Mouse (Mus musculus) embryonic facial prominence, embryonic 12.5 days (tissue): ENCODE measurements around the gene Rap2a. TPM values are rescaled to one million over a fixed set of nuclear protein-coding genes. Genes with fewer than 3 reads are reported as not detected.

ENCODE experiments used
- ATAC-seq: fragments of 200-750 bp; cut with Nextera tagmentation; 2 replicates; pipeline ENCODE4 v1.8.0; 2017; ENCODE audit not compliant: insufficient number of reproducible peaks, insufficient read depth, low FRiP score, low TSS enrichment
- H3K27ac ChIP-seq: fragments of 300-500 bp; sonication (generic); 2 replicates; pipeline ENCODE4 v1.5.1; 2016; ENCODE audit warnings: mild to moderate bottlenecking
- H3K27me3 ChIP-seq: fragments of 300-500 bp; sonication (generic); 2 replicates; pipeline ENCODE4 v1.6.1; 2016; ENCODE audit warnings: mild to moderate bottlenecking, moderate library complexity
- H3K36me3 ChIP-seq: fragments of 300-500 bp; sonication (generic); 2 replicates; pipeline ENCODE4 v1.6.1; 2016; ENCODE audit warnings: mild to moderate bottlenecking
- H3K4me1 ChIP-seq: fragments of 300-500 bp; sonication (generic); 2 replicates; pipeline ENCODE4 v1.6.1; 2016
- H3K4me2 ChIP-seq: fragments of 300-500 bp; sonication (generic); replicated peaks from 2 replicates; pipeline ENCODE4 v1.6.1; 2016; ENCODE audit warnings: mild to moderate bottlenecking, moderate library complexity
- H3K4me3 ChIP-seq: fragments of 300-500 bp; sonication (generic); 2 replicates; pipeline ENCODE4 v1.5.1; 2016; ENCODE audit warnings: mild to moderate bottlenecking
- H3K9ac ChIP-seq: fragments of 300-500 bp; sonication (generic); 2 replicates; pipeline ENCODE4 v1.6.1; 2016; ENCODE audit warnings: mild to moderate bottlenecking, moderate library complexity
- H3K9me3 ChIP-seq: fragments of 300-500 bp; sonication (generic); 2 replicates; pipeline ENCODE4 v1.6.1; 2016; ENCODE audit warnings: mild to moderate bottlenecking, moderate library complexity
- WGBS: fragments of 180-500 bp; shearing (Covaris S2); methylation state at CpG from one replicate; pipeline ENCODE4 v1.1.7; 2016; 5-methylcytosine and 5-hydroxymethylcytosine counted together
- polyA plus RNA-seq: library from polyadenylated mRNA; unstranded; fragments of >200 nt; fragmentation: Nextera tagmentation; extraction: Ambion mirVana; gene quantifications from 2 replicates; pipeline ENCODE4 v1.2.1, GENCODE M21; 2016

The Rap2a gene
- polyA plus RNA-seq, 1 experiment from 2014 or later: 17.6 TPM

DNA sequence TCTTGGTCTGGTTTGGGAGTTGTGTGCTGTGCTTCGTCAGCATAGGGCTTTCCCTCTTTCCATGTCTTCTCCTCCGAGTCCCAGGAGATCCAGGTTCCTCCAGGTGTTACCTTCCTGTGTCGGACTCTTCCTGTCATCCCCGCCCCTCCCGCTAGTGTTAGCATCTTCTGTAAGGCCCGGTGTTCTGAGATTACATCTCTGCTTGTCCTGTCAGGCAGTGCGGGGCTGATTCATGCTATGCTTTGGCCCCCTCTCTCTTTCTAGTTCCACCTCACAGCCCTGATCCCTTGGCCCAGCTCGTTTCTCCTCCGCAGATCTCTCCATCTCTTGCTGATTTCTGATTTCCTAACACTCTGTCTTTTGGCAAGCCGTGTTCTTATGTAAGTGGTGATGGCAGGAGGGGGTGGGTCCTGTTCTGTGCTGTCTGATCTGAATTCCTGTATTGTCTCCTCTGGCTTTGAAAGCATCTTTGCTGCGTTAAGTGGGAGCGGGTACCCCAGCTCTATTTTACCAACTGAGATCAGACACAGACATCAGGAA is 21.8 kb downstream of the Rap2a start:
- H3K27ac ChIP-seq: no peak overlapping the region
- WGBS: 78% methylated on average over 12 of the region's 12 CpGs
- peaks cover 4% of the 10 kb centered on the region; the same call in 1 of the 2 replicates for H3K36me3 ChIP-seq
- H3K27me3 ChIP-seq: no peaks in the 10 kb centered on the region
- H3K9me3 ChIP-seq: no peaks in the 10 kb centered on the region
- no peak overlapping the region for H3K9ac ChIP-seq
- peaks cover 8% of the 10 kb centered on the region for H3K4me1 ChIP-seq
- no peak for ATAC-seq
- no peak overlapping the region for H3K4me2 ChIP-seq
- no peak overlapping the region for H3K4me3 ChIP-seq

DNA sequence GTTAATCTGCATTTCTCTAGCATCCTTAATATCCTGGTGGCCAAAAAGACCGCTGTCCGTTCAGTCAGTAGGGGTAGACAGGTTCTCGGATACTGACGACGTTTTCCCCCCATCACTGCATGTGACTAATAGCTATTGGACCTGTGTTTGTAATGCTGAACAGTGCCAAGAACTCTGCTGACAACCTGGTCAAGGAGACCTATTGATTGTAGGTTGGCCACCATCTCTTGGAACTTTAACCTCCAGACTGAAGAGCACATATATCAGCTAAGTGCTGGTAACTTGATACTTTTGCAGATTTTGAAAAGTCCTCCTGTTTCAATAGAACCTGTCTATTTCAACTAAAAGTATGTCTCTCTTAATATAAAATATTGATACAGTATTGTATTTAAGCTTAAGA is 22.5 kb downstream of the Rap2a start:
- peaks cover 8% of the 10 kb centered on the region for H3K4me1 ChIP-seq
- H3K9ac ChIP-seq: no peak overlapping the region
- H3K4me3 ChIP-seq: no peak overlapping the region
- peaks cover 5% of the 10 kb centered on the region; the same call in 1 of the 2 replicates for H3K36me3 ChIP-seq
- H3K4me2 ChIP-seq: no peak overlapping the region
- no peak overlapping the region for H3K27ac ChIP-seq
- no peaks in the 10 kb centered on the region for H3K9me3 ChIP-seq
- no peaks in the 10 kb centered on the region for H3K27me3 ChIP-seq
- 96% methylated on average over 5 of the region's 5 CpGs for WGBS
- no peak for ATAC-seq

DNA sequence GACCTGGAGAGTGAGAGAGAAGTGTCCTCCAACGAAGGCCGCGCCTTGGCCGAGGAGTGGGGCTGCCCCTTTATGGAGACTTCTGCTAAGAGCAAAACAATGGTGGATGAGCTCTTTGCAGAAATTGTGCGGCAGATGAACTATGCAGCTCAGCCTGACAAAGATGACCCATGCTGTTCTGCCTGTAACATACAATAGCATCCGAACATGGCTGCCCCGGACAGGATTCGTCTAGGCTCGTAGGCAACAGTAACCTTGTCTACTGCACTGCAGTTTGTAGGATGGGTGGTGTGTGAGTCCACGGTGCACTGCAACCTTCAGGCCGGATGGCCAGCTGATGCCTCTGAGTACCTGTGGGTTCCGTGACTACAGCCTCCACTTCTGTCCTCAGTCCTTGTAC is 25.4 kb downstream of the Rap2a start:
- no peak for ATAC-seq
- H3K36me3 ChIP-seq: peaks cover 8% of the 10 kb centered on the region
- no peak overlapping the region for H3K4me3 ChIP-seq
- H3K27ac ChIP-seq: no peak overlapping the region
- 92% methylated on average over 12 of the region's 12 CpGs for WGBS
- no peaks in the 10 kb centered on the region for H3K9me3 ChIP-seq
- no peak overlapping the region for H3K4me2 ChIP-seq
- H3K9ac ChIP-seq: no peak overlapping the region
- no peaks in the 10 kb centered on the region for H3K4me1 ChIP-seq
- no peaks in the 10 kb centered on the region for H3K27me3 ChIP-seq

DNA sequence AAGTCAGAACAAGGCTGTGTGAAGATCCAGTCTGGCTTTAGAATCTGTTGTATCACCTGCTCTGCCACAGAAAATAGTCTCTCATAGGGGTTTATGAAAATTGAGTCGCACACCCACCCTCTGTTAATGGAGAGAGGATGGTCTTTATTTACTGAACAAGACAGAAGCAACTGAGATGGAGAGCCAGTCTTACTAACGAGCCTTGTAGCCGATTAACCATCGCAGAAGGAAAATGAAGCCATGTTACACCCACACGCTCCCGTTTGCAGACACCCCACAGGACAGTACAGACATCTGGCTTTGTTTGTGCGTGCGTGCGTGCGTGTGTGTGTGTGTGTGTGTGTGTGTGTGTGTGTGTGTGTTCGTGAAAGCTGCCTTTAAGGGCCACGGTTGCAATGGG is 26.2 kb downstream of the Rap2a start:
- 84% methylated on average over 12 of the region's 12 CpGs for WGBS

DNA sequence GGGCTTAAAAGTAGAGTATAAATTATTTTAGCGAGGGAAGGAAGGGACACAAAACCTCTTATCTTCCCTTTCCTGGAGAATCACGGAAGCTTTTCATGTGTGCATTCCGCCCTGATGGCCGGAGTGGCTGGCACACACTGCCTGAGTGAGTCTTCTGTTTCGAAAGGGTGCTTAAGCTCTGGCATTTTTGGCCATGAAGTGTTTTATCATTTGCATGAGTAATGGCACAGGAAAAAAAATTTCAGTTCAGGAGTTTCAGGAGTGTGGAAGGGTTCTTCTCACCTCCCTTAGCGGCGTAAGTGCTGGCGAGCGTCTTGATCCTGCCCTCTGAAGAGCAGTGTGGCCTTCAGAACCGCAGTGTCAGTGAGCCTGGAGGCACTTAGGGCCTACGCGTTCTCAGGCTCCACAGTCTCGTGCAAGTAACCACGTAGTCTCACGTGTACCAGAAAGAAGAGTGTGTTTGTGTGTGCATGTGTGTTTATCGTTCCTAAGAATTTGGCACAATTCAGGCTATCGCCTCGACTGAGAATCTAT is 26.8 kb downstream of the Rap2a start:
- Histone ChIP-seq H3K27me3 (no peaks in the 10 kb centered on the region), H3K4me1 (no peaks in the 10 kb centered on the region), H3K4me3 (no peak overlapping the region), H3K9ac (no peak overlapping the region), H3K4me2 (no peak overlapping the region), H3K36me3 (peaks cover 8% of the 10 kb centered on the region), H3K9me3 (no peaks in the 10 kb centered on the region), H3K27ac (no peak overlapping the region)
- 90% methylated on average over 18 of the region's 18 CpGs for WGBS
- no peak for ATAC-seq

More for the DNA sequence above, 26.2 kb downstream of the Rap2a start:
- no peak overlapping the region for H3K27ac ChIP-seq
- peaks cover 8% of the 10 kb centered on the region for H3K36me3 ChIP-seq
- no peak overlapping the region for H3K4me3 ChIP-seq
- no peak overlapping the region for H3K9ac ChIP-seq
- no peak overlapping the region for H3K4me2 ChIP-seq
- H3K4me1 ChIP-seq: no peaks in the 10 kb centered on the region
- no peak for ATAC-seq
- H3K9me3 ChIP-seq: no peaks in the 10 kb centered on the region
- no peaks in the 10 kb centered on the region for H3K27me3 ChIP-seq

DNA sequence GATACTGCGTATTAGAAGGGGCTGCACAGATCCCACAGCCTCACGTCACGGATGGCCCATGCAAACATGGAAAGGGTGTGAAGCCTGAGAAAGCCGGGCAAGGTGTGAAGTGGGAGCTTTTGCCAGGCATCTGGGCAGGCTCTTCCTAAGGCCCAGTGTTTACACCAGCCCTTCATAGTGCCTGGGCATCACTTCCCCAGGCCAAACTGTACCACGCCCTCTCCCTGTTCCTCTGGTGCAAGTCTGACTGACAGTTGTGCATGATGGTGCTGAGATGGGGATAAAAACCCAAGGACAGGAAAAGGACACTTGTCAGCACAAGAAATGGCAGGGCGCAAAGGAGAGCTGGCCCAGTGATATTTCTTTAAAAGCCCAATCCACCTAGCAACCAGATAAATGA is 27.7 kb downstream of the Rap2a start:
- 94% methylated on average over 6 of the region's 6 CpGs for WGBS
- no peak overlapping the region for H3K4me3 ChIP-seq
- H3K27ac ChIP-seq: no peak overlapping the region
- no peak overlapping the region for H3K4me2 ChIP-seq
- no peak for ATAC-seq
- no peaks in the 10 kb centered on the region for H3K27me3 ChIP-seq
- no peaks in the 10 kb centered on the region for H3K9me3 ChIP-seq
- no peak overlapping the region for H3K9ac ChIP-seq
- H3K36me3 ChIP-seq: peaks cover 8% of the 10 kb centered on the region
- H3K4me1 ChIP-seq: no peaks in the 10 kb centered on the region

DNA sequence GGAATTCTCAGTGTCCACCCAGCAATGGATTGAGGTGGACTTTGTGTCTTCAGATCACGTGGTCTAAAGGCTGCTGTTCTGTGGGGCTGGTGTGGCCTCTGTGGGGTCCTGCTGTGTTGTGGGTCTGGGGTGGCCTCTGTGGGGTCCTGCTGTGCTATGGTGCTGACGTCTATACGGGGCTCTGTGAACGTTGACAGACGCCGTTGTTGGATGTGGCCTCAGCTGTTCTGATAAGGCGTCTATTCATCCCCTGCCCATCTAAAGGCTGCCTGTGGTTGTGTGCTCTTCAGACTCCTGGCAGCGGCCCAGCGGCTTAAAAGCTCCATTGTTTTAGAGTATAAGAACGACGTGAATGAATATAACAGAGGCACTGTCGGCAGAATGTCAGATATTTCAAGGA is 29.3 kb downstream of the Rap2a start:
- Histone ChIP-seq H3K4me1 (no peaks in the 10 kb centered on the region), H3K4me3 (no peak overlapping the region), H3K9me3 (no peaks in the 10 kb centered on the region), H3K9ac (no peak overlapping the region), H3K27me3 (no peaks in the 10 kb centered on the region), H3K4me2 (no peak overlapping the region), H3K27ac (peak overlapping the region; percentile 55; the same call in 1 of the 2 replicates), H3K36me3 (peaks cover 8% of the 10 kb centered on the region)
- 31% methylated on average over 12 of the region's 12 CpGs for WGBS
- ATAC-seq: 0 out of 2 replicates have a peak, but pooled peaks have one; percentile 64

DNA sequence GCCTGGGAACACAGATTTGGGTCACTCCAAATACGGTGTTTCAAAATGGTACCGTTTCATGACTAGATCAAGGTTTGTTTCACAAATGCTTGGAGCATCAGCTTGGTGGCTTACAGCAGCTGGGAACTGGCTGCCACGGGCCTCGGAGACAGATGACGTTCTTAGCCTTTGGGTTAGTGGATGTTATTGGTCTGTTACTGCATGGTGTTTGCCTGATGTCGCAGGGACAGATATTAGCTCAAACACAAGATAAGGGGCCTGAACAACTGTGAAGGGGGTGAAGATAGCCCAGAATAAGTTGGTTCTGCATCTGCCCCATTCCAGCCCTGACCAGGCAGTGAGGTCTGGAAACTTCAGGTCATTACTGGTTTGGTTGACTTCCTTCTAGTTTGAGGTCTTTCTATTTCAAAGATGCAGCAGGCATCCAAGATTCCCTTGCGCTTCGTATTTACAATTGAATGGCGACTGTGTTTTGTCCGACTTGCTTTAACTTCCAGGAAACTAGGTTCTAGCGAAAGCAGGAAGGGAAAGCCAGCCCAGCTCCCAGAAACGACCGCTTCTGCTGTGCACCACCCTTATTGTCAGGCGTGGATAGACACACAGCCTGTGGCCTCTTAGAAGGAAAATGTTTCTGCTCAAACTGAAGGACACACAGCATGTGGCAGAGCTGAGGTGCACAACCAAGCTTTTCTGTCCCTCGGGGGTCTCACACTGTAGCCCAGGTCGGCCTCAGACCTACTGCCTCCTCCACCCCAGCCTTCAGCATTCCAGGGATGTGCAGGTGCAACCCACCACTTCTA is 30.5 kb downstream of the Rap2a start:
- Histone ChIP-seq H3K9me3 (no peaks in the 10 kb centered on the region), H3K27me3 (no peaks in the 10 kb centered on the region), H3K4me1 (no peaks in the 10 kb centered on the region), H3K9ac (no peak overlapping the region), H3K4me2 (no peak overlapping the region), H3K27ac (no peak overlapping the region), H3K4me3 (no peak overlapping the region), H3K36me3 (peaks cover 5% of the 10 kb centered on the region)
- WGBS: 87% methylated on average over 16 of the region's 16 CpGs
- ATAC-seq: no peak

DNA sequence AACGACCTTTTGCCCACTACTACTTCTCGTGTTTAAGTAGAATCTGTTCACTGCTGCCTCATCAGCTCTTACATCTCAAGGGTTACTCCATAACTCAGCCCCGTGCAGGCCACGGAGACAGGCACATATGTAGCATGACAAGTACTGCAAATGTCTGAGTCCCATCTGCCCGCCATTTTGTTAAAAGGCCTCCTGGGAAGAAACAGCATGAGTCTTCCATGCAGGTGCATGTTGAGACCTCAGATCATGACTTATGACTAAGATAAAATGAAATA is 31.1 kb downstream of the Rap2a start:
- no peak for ATAC-seq
- Histone ChIP-seq H3K36me3 (peaks cover 4% of the 10 kb centered on the region), H3K9ac (no peak overlapping the region), H3K4me2 (no peak overlapping the region), H3K27me3 (no peaks in the 10 kb centered on the region), H3K9me3 (no peaks in the 10 kb centered on the region), H3K4me1 (no peaks in the 10 kb centered on the region), H3K27ac (no peak overlapping the region), H3K4me3 (no peak overlapping the region)
- 82% methylated on average over 5 of the region's 5 CpGs for WGBS

DNA sequence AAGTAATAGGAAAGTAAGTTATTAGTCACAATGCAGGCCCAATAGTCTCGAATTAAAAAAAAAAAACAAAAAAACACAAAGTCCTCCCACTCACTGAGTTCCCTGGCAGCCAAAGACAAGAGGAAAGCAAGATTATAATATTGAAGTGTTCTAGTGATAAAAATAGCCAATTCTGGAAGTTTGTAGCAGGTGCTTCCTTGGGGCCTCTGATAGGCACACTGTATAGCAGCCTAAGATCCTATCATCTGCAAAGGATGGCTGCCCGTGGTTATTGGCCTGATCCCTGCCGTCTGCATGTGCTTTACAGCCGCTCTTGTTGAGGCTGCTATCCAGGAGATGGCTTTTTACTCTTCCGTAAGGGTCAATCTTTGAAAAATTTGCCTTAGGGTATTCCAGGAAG is 33.6 kb downstream of the Rap2a start:
- Histone ChIP-seq H3K9me3 (peaks cover 2% of the 10 kb centered on the region; the same call in 1 of the 2 replicates), H3K27ac (no peak overlapping the region), H3K27me3 (no peaks in the 10 kb centered on the region), H3K4me2 (no peak overlapping the region), H3K4me1 (no peaks in the 10 kb centered on the region), H3K36me3 (no peaks in the 10 kb centered on the region), H3K9ac (no peak overlapping the region), H3K4me3 (no peak overlapping the region)
- 76% methylated on average over 5 of the region's 5 CpGs for WGBS
- ATAC-seq: no peak

DNA sequence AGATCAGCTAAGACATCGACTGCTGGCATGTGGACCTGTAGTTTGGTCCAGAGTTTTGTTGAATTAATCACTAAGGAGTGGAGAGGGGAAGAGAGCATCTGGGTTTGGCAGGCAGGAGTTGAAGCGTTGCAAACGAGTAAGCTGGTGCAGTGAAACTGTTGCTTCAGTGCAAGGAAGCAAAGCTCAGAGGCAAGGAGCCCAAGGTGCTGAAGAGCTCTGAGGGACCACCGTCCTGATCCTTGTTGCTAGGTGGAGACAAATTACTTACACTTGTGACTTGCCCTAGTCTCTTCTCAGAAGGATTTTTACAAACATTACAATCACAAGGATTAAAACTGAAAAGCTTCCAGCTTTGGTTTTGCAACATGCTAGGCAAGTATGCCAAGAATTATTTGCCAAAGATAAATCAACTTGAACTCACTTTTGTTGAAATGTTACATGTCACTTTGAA is 36.6 kb downstream of the Rap2a start:
- H3K36me3 ChIP-seq: no peaks in the 10 kb centered on the region
- no peak overlapping the region for H3K4me3 ChIP-seq
- H3K27ac ChIP-seq: no peak overlapping the region
- H3K9ac ChIP-seq: no peak overlapping the region
- no peaks in the 10 kb centered on the region for H3K4me1 ChIP-seq
- no peak overlapping the region for H3K4me2 ChIP-seq
- H3K27me3 ChIP-seq: no peaks in the 10 kb centered on the region
- WGBS: 68% methylated on average over 4 of the region's 4 CpGs
- peaks cover 2% of the 10 kb centered on the region; the same call in 1 of the 2 replicates for H3K9me3 ChIP-seq
- ATAC-seq: no peak

DNA sequence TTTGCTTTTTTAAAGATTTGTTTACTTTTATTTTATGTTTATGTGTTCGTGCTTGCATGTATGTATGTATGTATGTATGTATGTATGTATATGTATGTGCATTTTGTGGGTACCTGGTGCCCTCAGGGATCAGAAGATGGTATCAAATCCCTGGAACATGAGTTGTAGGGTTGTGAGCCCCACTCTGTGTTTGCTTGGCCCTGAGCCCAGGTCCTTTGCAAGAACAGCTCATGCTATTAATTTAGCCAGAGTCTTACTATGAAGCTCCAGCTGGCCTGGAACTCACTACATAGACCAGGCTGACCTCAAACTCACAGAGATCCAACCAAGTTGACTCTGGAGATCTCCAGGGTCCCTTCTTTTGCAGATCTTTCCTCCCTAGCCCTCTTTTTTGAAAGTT is 37.1 kb downstream of the Rap2a start:
- Histone ChIP-seq H3K9ac (no peak overlapping the region), H3K9me3 (peaks cover 2% of the 10 kb centered on the region; the same call in 1 of the 2 replicates), H3K4me3 (no peak overlapping the region), H3K36me3 (no peaks in the 10 kb centered on the region), H3K27me3 (no peaks in the 10 kb centered on the region), H3K27ac (no peak overlapping the region), H3K4me2 (no peak overlapping the region), H3K4me1 (no peaks in the 10 kb centered on the region)
- 83% methylated on average over 1 of the region's 1 CpGs for WGBS
- ATAC-seq: no peak
